Mouse (Mus musculus): ENCODE data around the gene Pex5l. TPM values are rescaled to one million over a fixed set of nuclear protein-coding genes. Genes with fewer than 3 reads are reported as not detected.

Gene Pex5l
- total RNA-seq, 2 experiments from 2014 or later, result 0.56 to 0.69 TPM

DNA sequence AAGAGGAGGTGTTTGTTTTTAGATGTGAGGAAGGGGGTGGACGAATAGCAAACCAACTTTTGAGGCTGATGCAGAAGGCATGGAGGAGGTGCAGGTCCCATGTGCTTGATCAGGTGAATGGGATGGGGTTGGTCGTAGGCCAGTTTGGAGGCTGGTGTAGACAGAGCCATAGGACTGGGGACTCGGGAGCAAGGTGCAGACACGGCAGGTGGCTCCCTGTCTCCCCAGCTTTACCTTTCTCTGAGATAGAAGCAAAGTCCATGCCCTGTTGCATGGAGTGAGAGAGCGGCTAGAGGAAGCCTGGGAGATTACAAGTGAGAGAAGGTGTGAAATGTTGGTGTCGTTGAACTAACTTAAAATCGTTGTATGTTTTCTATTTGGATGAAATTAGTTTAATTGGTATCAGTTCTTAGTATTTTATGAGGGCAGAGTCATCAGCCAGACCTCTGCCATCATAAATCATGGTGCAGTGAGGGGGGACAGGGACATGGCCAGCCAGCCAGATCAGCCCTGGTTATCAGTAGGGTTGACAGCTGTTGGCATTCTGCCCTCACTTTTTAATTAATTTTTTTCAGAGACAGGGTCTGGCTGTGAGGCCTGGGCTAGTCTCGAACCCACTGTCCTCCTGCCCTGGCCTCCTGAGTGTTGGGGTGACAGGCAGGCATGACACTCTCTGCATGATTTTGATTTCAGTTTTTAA, 203.1 kb downstream of the Pex5l start:
- no peak for DNase-seq

DNA sequence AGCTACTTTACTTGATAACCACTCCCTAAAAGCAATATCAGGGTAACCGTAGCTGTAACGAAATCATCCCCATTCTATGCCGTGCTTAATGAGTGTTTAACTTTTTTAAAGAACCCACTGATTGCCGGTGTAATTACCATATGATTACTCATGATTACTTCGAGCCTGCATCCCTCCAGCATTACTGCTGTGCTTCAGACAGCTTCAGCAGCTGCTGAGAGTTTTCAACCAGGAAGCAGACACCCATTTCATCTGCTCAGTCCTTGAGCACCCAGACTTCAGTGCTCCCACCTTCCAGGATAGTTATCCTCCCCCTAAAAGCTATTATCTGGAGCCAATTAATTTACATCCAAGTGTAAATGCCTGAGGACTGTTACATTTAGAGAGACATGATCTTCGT, 218.9 kb downstream of the Pex5l start:
- no peak for DNase-seq

DNA sequence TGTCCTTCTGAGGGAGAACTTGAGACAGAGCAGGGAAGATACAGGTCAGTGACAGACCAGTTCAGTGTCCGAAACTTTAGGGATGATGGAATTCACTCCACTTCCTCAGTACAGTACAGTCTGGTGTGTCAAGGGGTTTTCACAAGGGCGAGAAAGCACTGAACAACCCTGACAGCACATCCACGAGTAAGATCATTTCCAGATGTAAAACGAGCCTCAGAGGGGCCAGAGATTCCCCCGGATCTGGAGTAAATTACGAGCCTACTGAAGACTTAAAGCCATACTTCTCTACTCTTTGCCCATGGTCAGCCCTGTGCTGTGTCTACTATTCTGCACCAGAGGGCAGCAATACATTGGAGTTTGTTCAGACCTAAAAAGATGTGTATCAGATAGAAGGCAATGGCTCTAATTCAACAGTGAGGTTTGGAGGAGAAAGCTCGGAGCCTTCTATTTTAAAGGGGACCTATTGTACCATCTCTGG, 232.9 kb downstream of the Pex5l start:
- no peak for DNase-seq

DNA sequence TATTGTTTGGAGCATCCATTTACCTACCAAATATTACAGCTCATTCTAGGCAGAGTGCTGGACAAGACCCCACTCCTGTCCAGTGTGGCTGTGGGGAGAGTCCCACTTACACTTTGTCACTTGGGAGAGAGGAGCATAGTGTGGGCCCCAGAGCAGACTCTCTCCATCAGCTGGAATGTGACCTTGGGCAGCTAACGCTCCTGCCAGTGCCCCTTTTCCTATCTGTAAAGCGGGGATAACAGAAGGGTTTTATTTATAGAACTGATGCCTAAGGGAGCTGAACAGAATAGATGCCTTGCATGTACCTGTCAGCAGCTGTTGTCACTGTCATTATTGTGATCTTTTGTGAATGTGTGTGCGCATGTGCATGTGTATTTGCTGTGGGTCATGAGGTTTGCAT, 234.6 kb downstream of the Pex5l start:
- no peak for DNase-seq

DNA sequence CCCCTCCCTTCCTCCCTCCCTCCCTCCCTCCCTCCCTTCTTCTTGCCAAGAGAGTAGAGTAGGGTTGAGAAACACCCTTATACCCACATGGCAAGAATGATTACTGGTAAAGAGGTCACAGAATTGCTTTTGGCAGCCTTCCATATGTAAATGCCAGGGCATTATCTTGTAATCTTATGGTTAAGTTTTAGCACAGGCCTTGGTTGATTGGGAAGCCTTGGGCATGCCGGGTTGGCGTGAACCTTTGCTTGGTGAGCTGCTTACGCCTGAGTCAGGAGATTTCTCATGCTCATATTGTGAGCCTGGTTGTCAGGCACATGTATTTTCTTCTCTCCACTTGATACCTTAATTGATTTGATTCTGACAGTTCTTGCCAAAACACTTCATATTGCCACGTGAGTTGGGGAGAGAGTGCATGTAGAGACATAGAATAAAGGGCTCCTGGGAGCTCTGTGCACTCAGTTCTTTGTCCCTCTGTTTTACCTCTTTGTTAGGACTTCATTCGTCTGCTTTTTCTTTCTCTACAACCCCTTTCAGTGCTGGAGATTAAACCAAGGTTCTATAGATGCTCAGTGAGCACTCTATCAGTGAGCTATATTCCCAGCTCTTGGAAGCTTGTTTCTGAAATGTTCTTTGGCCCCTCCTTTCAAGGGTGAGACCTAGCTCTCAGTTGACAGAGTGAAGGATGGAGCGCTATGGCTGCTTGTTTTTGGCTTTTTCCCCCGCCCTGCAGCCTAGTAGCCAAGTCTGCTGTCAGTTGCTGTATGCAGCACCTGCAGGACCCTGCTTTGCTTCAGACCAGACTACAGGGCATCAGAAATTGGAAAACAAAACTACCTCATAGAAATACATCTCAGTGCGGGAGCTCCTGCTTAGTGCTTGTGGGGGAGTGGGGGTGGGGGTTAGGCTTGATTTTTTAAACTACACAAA, 236.9 kb downstream of the Pex5l start:
- no peak for DNase-seq

DNA sequence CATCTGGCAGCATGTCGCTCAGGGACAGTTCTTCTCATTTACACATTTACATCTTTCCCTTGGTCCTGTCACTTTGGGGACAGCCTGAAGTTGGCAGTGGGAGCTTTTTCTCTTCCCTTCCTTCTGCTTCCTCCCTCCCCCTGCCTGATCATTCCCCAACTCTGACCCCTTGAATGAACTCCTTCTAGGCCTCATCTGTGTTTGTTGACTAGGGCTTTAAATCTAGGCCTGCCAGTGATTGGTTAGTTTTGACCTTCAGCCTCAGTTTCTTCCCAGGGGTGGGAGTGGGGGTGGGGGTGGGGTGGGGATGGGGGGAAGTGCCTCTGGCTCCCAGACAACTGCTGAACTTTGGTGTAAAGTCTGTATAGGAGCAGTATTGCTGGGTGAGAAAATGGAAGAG, 238.4 kb downstream of the Pex5l start:
- no peak for DNase-seq

DNA sequence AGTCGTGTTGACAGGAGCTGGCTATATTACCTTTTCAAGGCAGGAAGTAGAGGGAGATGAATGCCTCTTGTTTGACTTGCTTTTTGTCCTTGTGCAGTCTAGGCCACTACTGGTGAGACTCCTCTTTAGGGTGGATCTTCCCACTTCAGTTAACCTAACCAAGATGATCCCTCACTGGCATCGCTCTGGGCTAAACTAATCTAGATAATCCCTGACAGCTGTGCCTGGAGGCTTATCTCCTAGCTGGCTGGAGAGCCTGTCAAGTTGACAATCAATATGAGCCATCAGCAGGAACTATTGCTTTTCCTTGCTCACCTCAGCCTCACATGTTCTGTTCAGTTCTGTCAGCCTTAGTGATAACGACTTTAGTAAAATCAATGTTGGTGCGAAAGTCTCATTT, 239.6 kb downstream of the Pex5l start:
- no peak for DNase-seq
